Mouse (Mus musculus): ENCODE results near the gene Capza1. TPM values are rescaled to one million over a fixed set of nuclear protein-coding genes. Genes with fewer than 3 reads are reported as not detected.
A peak's percentile ranks its signal among the peaks of the same experiment; 100 is the strongest.

The Capza1 gene
- polyA plus RNA-seq, 1 experiment from 2014 or later: 157 TPM

GRCm38 (mm10) chr3:104792360-104793270 is 71.7 kb downstream of the Capza1 start:
- Histone ChIP-seq H3K4me1 (peaks cover 16% of the 10 kb centered on the region), H3K4me3 (no peak overlapping the region), H3K27me3 (replicated peaks) (peaks cover 20% of the 10 kb centered on the region), H3K36me3 (replicated peaks) (no peaks in the 10 kb centered on the region), H3K9ac (no peak overlapping the region), H3K9me3 (no peaks in the 10 kb centered on the region), H3K4me2 (no peak overlapping the region), H3K27ac (no peak overlapping the region)
- ATAC-seq (replicated peaks): no peak
- WGBS: 77% methylated on average over 15 of the region's 15 CpGs

GRCm38 (mm10) chr3:104791671-104792070 is 72.6 kb downstream of the Capza1 start:
- Histone ChIP-seq H3K27me3 (replicated peaks) (peaks cover 21% of the 10 kb centered on the region), H3K9ac (no peak overlapping the region), H3K9me3 (no peaks in the 10 kb centered on the region), H3K4me3 (no peak overlapping the region), H3K4me1 (peaks cover 16% of the 10 kb centered on the region), H3K4me2 (no peak overlapping the region), H3K27ac (no peak overlapping the region), H3K36me3 (replicated peaks) (no peaks in the 10 kb centered on the region)
- ATAC-seq (replicated peaks): no peak
- WGBS: 91% methylated on average over 8 of the region's 8 CpGs

DNA sequence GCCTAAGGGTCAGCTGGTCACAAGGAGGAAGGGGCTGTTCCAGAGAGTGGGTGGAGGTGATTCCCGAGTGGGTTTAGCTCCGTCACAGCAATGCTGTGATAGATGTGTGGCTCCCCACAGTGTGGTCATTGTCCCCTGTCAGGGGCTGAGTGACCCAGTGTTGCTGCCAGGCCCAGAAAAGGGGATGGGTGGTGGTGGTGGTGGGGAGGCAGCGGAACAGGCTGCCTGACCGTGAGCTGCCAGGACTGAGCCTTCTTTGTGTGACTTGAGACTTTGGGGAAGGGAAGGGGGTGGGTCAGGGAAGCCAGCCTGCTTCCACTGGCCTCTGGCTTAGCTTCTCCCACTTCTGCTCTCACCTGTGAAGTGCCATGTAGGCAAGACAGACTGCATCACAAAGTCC is 73.3 kb downstream of the Capza1 start:
- 14% methylated on average over 4 of the region's 4 CpGs for WGBS
- H3K4me3 ChIP-seq: no peak overlapping the region
- ATAC-seq (replicated peaks): no peak

DNA sequence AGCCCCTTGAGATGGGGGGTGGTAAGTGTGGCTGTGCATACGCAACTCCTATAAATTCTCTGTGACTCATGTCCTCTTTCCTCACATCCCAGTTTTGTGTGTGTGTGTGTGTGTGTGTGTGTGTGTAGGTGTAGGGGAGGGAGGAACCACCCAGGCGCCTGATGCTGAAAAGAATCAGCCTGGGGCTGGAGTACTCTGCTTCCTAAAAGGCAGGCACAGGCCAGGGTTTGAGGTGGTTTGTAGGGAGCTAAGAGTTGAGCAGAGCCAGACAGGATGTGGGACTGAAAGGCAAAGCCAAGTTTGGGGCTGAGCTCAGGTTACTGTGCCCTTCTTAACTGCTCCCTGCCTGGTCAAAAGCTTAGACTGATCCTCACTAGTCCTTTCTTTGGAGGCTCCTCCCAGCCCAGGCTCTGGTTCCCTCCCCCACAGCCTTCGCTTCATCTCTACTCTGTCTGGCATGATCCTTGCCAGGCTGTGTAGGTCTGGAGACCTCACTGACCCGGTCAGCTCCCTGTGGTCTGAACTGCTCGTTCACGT is 73.8 kb downstream of the Capza1 start:
- H3K9me3 ChIP-seq: no peaks in the 10 kb centered on the region
- H3K4me3 ChIP-seq: no peak overlapping the region
- no peak overlapping the region for H3K9ac ChIP-seq
- H3K36me3 ChIP-seq (replicated peaks): no peaks in the 10 kb centered on the region
- WGBS: 30% methylated on average over 6 of the region's 6 CpGs
- no peak for ATAC-seq (replicated peaks)
- H3K27ac ChIP-seq: no peak overlapping the region
- H3K4me2 ChIP-seq: peak overlapping the region; percentile 97
- H3K27me3 ChIP-seq (replicated peaks): peaks cover 21% of the 10 kb centered on the region
- peaks cover 16% of the 10 kb centered on the region for H3K4me1 ChIP-seq

More for the DNA sequence above, 73.3 kb downstream of the Capza1 start:
- H3K9ac ChIP-seq: no peak overlapping the region
- no peaks in the 10 kb centered on the region for H3K9me3 ChIP-seq
- H3K4me2 ChIP-seq: peak overlapping the region; percentile 97; the same call in 1 of the 2 replicates
- H3K27ac ChIP-seq: no peak overlapping the region
- H3K4me1 ChIP-seq: peaks cover 16% of the 10 kb centered on the region
- H3K36me3 ChIP-seq (replicated peaks): no peaks in the 10 kb centered on the region
- peaks cover 21% of the 10 kb centered on the region for H3K27me3 ChIP-seq (replicated peaks)

- Histone ChIP-seq H3K9ac (no peak overlapping the region), H3K36me3 (replicated peaks) (no peaks in the 10 kb centered on the region), H3K4me1 (peaks cover 16% of the 10 kb centered on the region), H3K4me2 (peak overlapping the region; percentile 97), H3K9me3 (no peaks in the 10 kb centered on the region), H3K27me3 (replicated peaks) (peaks cover 22% of the 10 kb centered on the region), H3K27ac (no peak overlapping the region), H3K4me3 (peak overlapping the region; percentile 52)
- WGBS: 31% methylated on average over 13 of the region's 13 CpGs
- no peak for ATAC-seq (replicated peaks)
These were observed 74.5 kb downstream of the Capza1 start for GRCm38 (mm10) chr3:104789822-104790221.

GRCm38 (mm10) chr3:104789312-104789605 is 75.0 kb downstream of the Capza1 start:
- WGBS: 6% methylated on average over 10 of the region's 10 CpGs
- H3K4me1 ChIP-seq: peaks cover 12% of the 10 kb centered on the region

DNA sequence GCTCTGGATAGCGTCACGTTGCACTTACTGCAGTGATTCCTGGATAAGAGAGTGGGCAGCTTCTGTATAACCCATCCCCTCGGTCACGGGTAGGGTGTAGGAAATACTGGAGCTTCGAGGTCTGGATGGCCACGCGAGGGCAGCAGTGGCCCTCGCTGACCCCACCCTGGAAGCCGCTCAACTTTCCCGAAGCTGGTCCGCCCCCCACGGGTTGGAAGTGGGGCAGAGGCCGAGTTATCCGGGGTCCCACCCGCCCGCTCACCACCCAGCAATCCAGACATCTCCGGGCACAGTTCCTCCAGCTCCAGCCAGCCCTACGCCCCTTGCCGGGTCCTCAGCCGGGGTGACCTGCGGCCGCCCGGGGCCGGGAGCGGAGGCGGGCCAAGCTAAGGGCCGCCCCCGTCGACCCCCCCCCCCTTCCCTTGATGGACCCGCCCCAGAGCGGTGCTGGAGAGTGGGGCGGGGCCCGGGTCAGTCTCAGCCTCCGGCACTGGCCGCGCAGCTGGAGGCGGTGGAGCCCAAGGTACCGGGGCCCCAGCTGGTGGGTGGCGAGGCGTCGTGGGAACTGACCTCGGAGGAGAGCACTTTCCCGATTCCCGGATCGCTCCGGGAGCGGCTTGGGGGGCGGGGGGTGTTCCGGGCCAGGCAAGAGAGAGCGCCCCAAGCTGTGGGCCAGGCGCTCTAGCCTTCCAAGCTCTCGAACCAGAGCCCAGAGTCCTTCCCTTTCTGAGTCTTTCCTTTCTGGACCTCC is 75.6 kb downstream of the Capza1 start:
- peak overlapping the region; percentile 52 for H3K4me3 ChIP-seq
- peak; percentile 77 for ATAC-seq (replicated peaks)
- under 1% methylated on average over 44 of the region's 52 CpGs for WGBS
- H3K27me3 ChIP-seq (replicated peaks): peaks cover 32% of the 10 kb centered on the region
- no peaks in the 10 kb centered on the region for H3K9me3 ChIP-seq
- no peaks in the 10 kb centered on the region for H3K36me3 ChIP-seq (replicated peaks)
- no peak overlapping the region for H3K27ac ChIP-seq
- H3K9ac ChIP-seq: peak overlapping the region; percentile 46
- peak overlapping the region; percentile 97 for H3K4me2 ChIP-seq
- peaks cover 9% of the 10 kb centered on the region for H3K4me1 ChIP-seq

More at GRCm38 (mm10) chr3:104789312-104789605, 75.0 kb downstream of the Capza1 start:
- peak overlapping the region; percentile 52 for H3K4me3 ChIP-seq
- H3K27me3 ChIP-seq (replicated peaks): peaks cover 27% of the 10 kb centered on the region
- ATAC-seq (replicated peaks): peak; percentile 27
- no peaks in the 10 kb centered on the region for H3K36me3 ChIP-seq (replicated peaks)
- no peaks in the 10 kb centered on the region for H3K9me3 ChIP-seq
- H3K27ac ChIP-seq: no peak overlapping the region
- peak overlapping the region; percentile 46 for H3K9ac ChIP-seq
- H3K4me2 ChIP-seq: peak overlapping the region; percentile 97

DNA sequence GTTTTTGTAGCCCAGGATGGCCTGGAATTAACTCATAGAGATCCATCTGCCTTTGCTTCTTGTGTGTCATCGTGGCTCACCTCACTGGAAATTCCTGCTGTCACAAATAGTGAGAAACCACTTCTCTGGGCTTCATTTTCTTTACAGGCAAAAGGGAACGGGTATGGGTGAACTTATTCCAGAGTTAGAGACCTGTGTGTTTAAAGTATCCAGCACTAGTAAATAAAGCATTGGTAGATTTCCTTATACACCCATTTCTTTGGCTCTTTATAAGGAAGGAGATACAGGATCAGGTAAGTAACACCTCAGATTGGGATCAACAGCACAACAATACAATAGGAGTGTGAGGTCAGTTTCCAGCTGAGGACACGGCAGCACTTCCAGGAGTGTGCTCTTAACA is 76.2 kb downstream of the Capza1 start, which contains the start of gene Rhoc:
TSS of gene Rhoc (plus strand) at position 301 of the 400 bp plus-strand sequence.
- H3K4me1 ChIP-seq: peaks cover 9% of the 10 kb centered on the region

DNA sequence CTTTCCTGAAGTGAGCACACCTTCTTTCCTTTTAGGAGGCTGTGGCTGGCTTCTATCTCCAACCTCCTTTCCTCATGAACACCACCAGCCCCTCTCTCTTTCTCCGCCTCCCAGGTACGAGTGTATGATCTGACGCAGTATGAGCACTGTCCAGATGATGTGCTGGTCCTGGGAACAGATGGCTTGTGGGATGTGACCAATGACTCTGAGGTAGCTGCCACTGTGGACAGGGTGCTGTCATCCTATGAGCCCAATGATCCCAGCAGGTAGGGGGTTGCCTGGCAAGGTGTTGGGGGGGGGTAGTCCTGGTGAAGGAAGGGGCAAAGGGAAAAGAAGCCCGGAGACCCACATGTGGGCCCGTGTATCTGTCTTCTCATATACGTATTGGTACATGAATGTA is 79.0 kb downstream of the Capza1 start:
- no peak overlapping the region for H3K27ac ChIP-seq
- 94% methylated on average over 6 of the region's 6 CpGs for whole genome bisulfite sequencing
- H3K9ac ChIP-seq: no peak overlapping the region
- H3K4me1 ChIP-seq: peaks cover 29% of the 10 kb centered on the region
- ATAC-seq (replicated peaks): no peak
- H3K4me3 ChIP-seq: no peak overlapping the region
- peaks cover 66% of the 10 kb centered on the region for H3K27me3 ChIP-seq (replicated peaks)
- H3K36me3 ChIP-seq (replicated peaks): no peaks in the 10 kb centered on the region
- no peaks in the 10 kb centered on the region for H3K9me3 ChIP-seq
- no peak overlapping the region for H3K4me2 ChIP-seq

More for the DNA sequence above, 76.2 kb downstream of the Capza1 start, which contains the start of gene Rhoc:
- 42% methylated on average over 3 of the region's 3 CpGs for WGBS
- Histone ChIP-seq H3K36me3 (replicated peaks) (no peaks in the 10 kb centered on the region), H3K9me3 (no peaks in the 10 kb centered on the region), H3K4me2 (peak within 1 kb of the TSS; percentile 97), H3K4me3 (peak within 1 kb of the TSS; percentile 52), H3K9ac (peak within 1 kb of the TSS; percentile 46), H3K27ac (no peak within 1 kb of the TSS), H3K27me3 (replicated peaks) (peaks cover 39% of the 10 kb centered on the region)
- peak; percentile 4; the same call in 1 of the 2 replicates for ATAC-seq (replicated peaks)

GRCm38 (mm10) chr3:104783971-104784500 is 80.3 kb downstream of the Capza1 start:
- no peak overlapping the region for H3K4me2 ChIP-seq
- WGBS: 41% methylated on average over 14 of the region's 14 CpGs
- no peak overlapping the region for H3K4me3 ChIP-seq
- no peak for ATAC-seq (replicated peaks)
- peaks cover 31% of the 10 kb centered on the region for H3K4me1 ChIP-seq
- H3K9me3 ChIP-seq: no peaks in the 10 kb centered on the region
- no peak overlapping the region for H3K27ac ChIP-seq
- H3K9ac ChIP-seq: no peak overlapping the region
- peaks cover 70% of the 10 kb centered on the region for H3K27me3 ChIP-seq (replicated peaks)
- H3K36me3 ChIP-seq (replicated peaks): no peaks in the 10 kb centered on the region

- Histone ChIP-seq H3K27me3 (replicated peaks) (peaks cover 75% of the 10 kb centered on the region), H3K4me1 (peaks cover 25% of the 10 kb centered on the region), H3K36me3 (replicated peaks) (no peaks in the 10 kb centered on the region), H3K4me3 (no peak overlapping the region), H3K4me2 (peak overlapping the region; percentile 79; the same call in 1 of the 2 replicates), H3K9me3 (no peaks in the 10 kb centered on the region), H3K27ac (no peak overlapping the region), H3K9ac (no peak overlapping the region)
- 0 out of 2 replicates have a peak, but pooled peaks have one; percentile 3 for ATAC-seq (replicated peaks)
- 16% methylated on average over 12 of the region's 12 CpGs for WGBS
These were observed 82.1 kb downstream of the Capza1 start for GRCm38 (mm10) chr3:104782061-104782681.
